Mouse (Mus musculus) heart, adult 2 months (tissue): ENCODE measurements around the gene Prn.

ENCODE experiments used
- CTCF ChIP-seq: fragments of 200-600 bp; IDR thresholded peaks from 2 replicates; pipeline ENCODE4 v1.8.1; 2022; ENCODE audit warnings: antibody characterized with exemption, mild to moderate bottlenecking, moderate library complexity
- EP300 ChIP-seq: fragments of 200-500 bp; IDR thresholded peaks from 2 replicates; pipeline ENCODE4 v1.6.1; 2011; ENCODE audit warnings: low read depth, low read length, control low read depth; ENCODE audit not compliant: insufficient read depth
- POLR2A ChIP-seq: fragments of 200-500 bp; IDR thresholded peaks from 2 replicates; pipeline ENCODE4 v1.6.1; 2011; ENCODE audit warnings: mild to moderate bottlenecking, low read depth, low read length, control low read depth; ENCODE audit not compliant: insufficient read depth

DNA sequence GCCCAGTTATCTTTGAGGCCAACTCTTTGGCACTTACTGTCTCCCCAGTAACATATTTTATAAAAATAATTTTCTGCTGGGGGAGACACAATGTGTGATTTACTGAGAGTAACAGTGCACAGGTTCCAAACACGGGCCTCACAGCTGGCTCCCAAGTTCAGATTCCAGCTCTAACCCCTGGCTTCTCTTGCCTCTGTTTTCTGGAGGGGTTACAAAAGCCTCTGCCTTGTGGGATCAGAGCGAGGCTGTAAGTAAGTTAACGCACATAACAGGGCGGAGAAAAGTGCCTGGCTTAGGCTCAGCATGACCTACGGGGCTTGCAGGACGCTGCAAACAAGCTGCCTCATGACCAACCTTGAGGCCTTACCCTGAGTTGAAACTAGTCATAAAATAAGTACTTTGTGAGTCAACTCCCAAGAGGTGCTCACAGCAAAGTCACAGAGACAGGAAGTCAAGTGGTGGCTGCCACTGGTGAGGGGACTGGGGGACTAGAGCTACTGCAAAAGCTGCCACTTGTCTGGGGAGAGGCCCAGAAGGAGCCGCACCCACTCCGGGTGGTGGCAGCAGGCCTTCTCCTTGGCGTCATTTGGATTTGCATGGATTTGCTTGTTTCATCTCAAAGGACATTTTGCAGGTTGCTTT lies 94.9 kb downstream of the Prn start:
- TF ChIP-seq CTCF (no peak), EP300 (no peak), POLR2A (no peak)
